Mouse (Mus musculus): ENCODE measurements around the gene Dnajc14. TPM values are rescaled to one million over a fixed set of nuclear protein-coding genes. Genes with fewer than 3 reads are reported as not detected.

Gene Dnajc14
- polyA plus RNA-seq, 1 experiment: 41.3 TPM

- H3K27me3 ChIP-seq (ENCODE audit: control insufficient read depth, insufficient read depth, low read length, poor library complexity, severe bottlenecking): no peaks in the 10 kb centered on the region
- no peak within 1 kb of the TSS for H3K27ac ChIP-seq (ENCODE audit: insufficient read depth, low read length)
- TF ChIP-seq CTCF (IDR thresholded peaks at IDR 0.05; ENCODE audit: low read depth, low read length): no peak
- TF ChIP-seq POLR2A (IDR thresholded peaks at IDR 0.05; ENCODE audit: insufficient read depth, low read length): no peak
- TF ChIP-seq EP300 (IDR thresholded peaks at IDR 0.05; ENCODE audit: insufficient read depth, low read depth, low read length): no peak
- no peak within 1 kb of the TSS for H3K4me3 ChIP-seq (ENCODE audit: low read depth, low read length)
- no peak within 1 kb of the TSS for H3K9ac ChIP-seq (ENCODE audit: low read depth, poor library complexity, severe bottlenecking)
- peaks cover 2% of the 10 kb centered on the region for H3K4me1 ChIP-seq (ENCODE audit: control insufficient read depth, insufficient read depth, low read length)
- no peaks in the 10 kb centered on the region for H3K9me3 ChIP-seq (replicated peaks; ENCODE audit: control insufficient read depth, insufficient read depth, low read length, poor library complexity, severe bottlenecking)
- H3K36me3 ChIP-seq (ENCODE audit: control insufficient read depth, insufficient read depth, low read length, poor library complexity, severe bottlenecking): no peaks in the 10 kb centered on the region
Measured at GRCm38 (mm10) chr10:128790398-128791124, 13.3 kb upstream of the Dnajc14 start, which contains the start of gene Mmp19. TSS of gene Mmp19 (plus strand) at chr10:128790910.

GRCm38 (mm10) chr10:128792041-128792440 is 11.8 kb upstream of the Dnajc14 start:
- no peak overlapping the region for H3K9ac ChIP-seq (ENCODE audit: low read depth, poor library complexity, severe bottlenecking)
- TF ChIP-seq POLR2A (IDR thresholded peaks at IDR 0.05; ENCODE audit: insufficient read depth, low read length): no peak
- TF ChIP-seq CTCF (IDR thresholded peaks at IDR 0.05; ENCODE audit: low read depth, low read length): no peak
- no peak for TF ChIP-seq EP300 (IDR thresholded peaks at IDR 0.05; ENCODE audit: insufficient read depth, low read depth, low read length)
- H3K27ac ChIP-seq (ENCODE audit: insufficient read depth, low read length): no peak overlapping the region
- H3K4me3 ChIP-seq (ENCODE audit: low read depth, low read length): no peak overlapping the region
- H3K27me3 ChIP-seq (ENCODE audit: control insufficient read depth, insufficient read depth, low read length, poor library complexity, severe bottlenecking): no peaks in the 10 kb centered on the region
- H3K36me3 ChIP-seq (ENCODE audit: control insufficient read depth, insufficient read depth, low read length, poor library complexity, severe bottlenecking): no peaks in the 10 kb centered on the region
- no peaks in the 10 kb centered on the region for H3K9me3 ChIP-seq (replicated peaks; ENCODE audit: control insufficient read depth, insufficient read depth, low read length, poor library complexity, severe bottlenecking)
- H3K4me1 ChIP-seq (ENCODE audit: control insufficient read depth, insufficient read depth, low read length): peaks cover 2% of the 10 kb centered on the region

- TF ChIP-seq POLR2A (IDR thresholded peaks at IDR 0.05; ENCODE audit: insufficient read depth, low read length): no peak
- TF ChIP-seq EP300 (IDR thresholded peaks at IDR 0.05; ENCODE audit: insufficient read depth, low read depth, low read length): no peak
- H3K9ac ChIP-seq (ENCODE audit: low read depth, poor library complexity, severe bottlenecking): no peak overlapping the region
- no peaks in the 10 kb centered on the region for H3K36me3 ChIP-seq (ENCODE audit: control insufficient read depth, insufficient read depth, low read length, poor library complexity, severe bottlenecking)
- no peaks in the 10 kb centered on the region for H3K9me3 ChIP-seq (replicated peaks; ENCODE audit: control insufficient read depth, insufficient read depth, low read length, poor library complexity, severe bottlenecking)
- H3K4me3 ChIP-seq (ENCODE audit: low read depth, low read length): no peak overlapping the region
- no peak overlapping the region for H3K27ac ChIP-seq (ENCODE audit: insufficient read depth, low read length)
- no peaks in the 10 kb centered on the region for H3K27me3 ChIP-seq (ENCODE audit: control insufficient read depth, insufficient read depth, low read length, poor library complexity, severe bottlenecking)
- peaks cover 2% of the 10 kb centered on the region for H3K4me1 ChIP-seq (ENCODE audit: control insufficient read depth, insufficient read depth, low read length)
Measured at GRCm38 (mm10) chr10:128793258-128793657, 10.6 kb upstream of the Dnajc14 start.

- peaks cover 2% of the 10 kb centered on the region for H3K4me1 ChIP-seq (ENCODE audit: control insufficient read depth, insufficient read depth, low read length)
- H3K36me3 ChIP-seq (ENCODE audit: control insufficient read depth, insufficient read depth, low read length, poor library complexity, severe bottlenecking): no peaks in the 10 kb centered on the region
- no peak overlapping the region; the same call in 1 of the 2 replicates for H3K4me3 ChIP-seq (ENCODE audit: low read depth, low read length)
- H3K27me3 ChIP-seq (ENCODE audit: control insufficient read depth, insufficient read depth, low read length, poor library complexity, severe bottlenecking): no peaks in the 10 kb centered on the region
- TF ChIP-seq POLR2A (IDR thresholded peaks at IDR 0.05; ENCODE audit: insufficient read depth, low read length): no peak
- no peak for TF ChIP-seq CTCF (IDR thresholded peaks at IDR 0.05; ENCODE audit: low read depth, low read length)
- TF ChIP-seq EP300 (IDR thresholded peaks at IDR 0.05; ENCODE audit: insufficient read depth, low read depth, low read length): no peak
- H3K27ac ChIP-seq (ENCODE audit: insufficient read depth, low read length): no peak overlapping the region
- no peak overlapping the region for H3K9ac ChIP-seq (ENCODE audit: low read depth, poor library complexity, severe bottlenecking)
- no peaks in the 10 kb centered on the region for H3K9me3 ChIP-seq (replicated peaks; ENCODE audit: control insufficient read depth, insufficient read depth, low read length, poor library complexity, severe bottlenecking)
Measured at GRCm38 (mm10) chr10:128794391-128794790, 9.5 kb upstream of the Dnajc14 start.

- Histone ChIP-seq H3K4me3 (ENCODE audit: low read depth, low read length) (no peak overlapping the region), H3K36me3 (ENCODE audit: control insufficient read depth, insufficient read depth, low read length, poor library complexity, severe bottlenecking) (no peaks in the 10 kb centered on the region), H3K4me1 (ENCODE audit: control insufficient read depth, insufficient read depth, low read length) (peaks cover 2% of the 10 kb centered on the region), H3K27ac (ENCODE audit: insufficient read depth, low read length) (no peak overlapping the region), H3K27me3 (ENCODE audit: control insufficient read depth, insufficient read depth, low read length, poor library complexity, severe bottlenecking) (no peaks in the 10 kb centered on the region), H3K9ac (ENCODE audit: low read depth, poor library complexity, severe bottlenecking) (no peak overlapping the region), H3K9me3 (replicated peaks; ENCODE audit: control insufficient read depth, insufficient read depth, low read length, poor library complexity, severe bottlenecking) (no peaks in the 10 kb centered on the region)
- TF ChIP-seq EP300 (IDR thresholded peaks at IDR 0.05; ENCODE audit: insufficient read depth, low read depth, low read length) (no peak), POLR2A (IDR thresholded peaks at IDR 0.05; ENCODE audit: insufficient read depth, low read length) (no peak), CTCF (IDR thresholded peaks at IDR 0.05; ENCODE audit: low read depth, low read length) (no peak)
Measured at GRCm38 (mm10) chr10:128795581-128795980, 8.3 kb upstream of the Dnajc14 start.

- no peaks in the 10 kb centered on the region for H3K36me3 ChIP-seq (ENCODE audit: control insufficient read depth, insufficient read depth, low read length, poor library complexity, severe bottlenecking)
- no peaks in the 10 kb centered on the region for H3K9me3 ChIP-seq (replicated peaks; ENCODE audit: control insufficient read depth, insufficient read depth, low read length, poor library complexity, severe bottlenecking)
- TF ChIP-seq POLR2A (IDR thresholded peaks at IDR 0.05; ENCODE audit: insufficient read depth, low read length): no peak
- TF ChIP-seq EP300 (IDR thresholded peaks at IDR 0.05; ENCODE audit: insufficient read depth, low read depth, low read length): no peak
- no peak for TF ChIP-seq CTCF (IDR thresholded peaks at IDR 0.05; ENCODE audit: low read depth, low read length)
- peaks cover 2% of the 10 kb centered on the region for H3K4me1 ChIP-seq (ENCODE audit: control insufficient read depth, insufficient read depth, low read length)
- H3K9ac ChIP-seq (ENCODE audit: low read depth, poor library complexity, severe bottlenecking): no peak overlapping the region
- H3K27me3 ChIP-seq (ENCODE audit: control insufficient read depth, insufficient read depth, low read length, poor library complexity, severe bottlenecking): no peaks in the 10 kb centered on the region
- H3K27ac ChIP-seq (ENCODE audit: insufficient read depth, low read length): no peak overlapping the region
- H3K4me3 ChIP-seq (ENCODE audit: low read depth, low read length): no peak overlapping the region
Measured at GRCm38 (mm10) chr10:128798676-128799075, 5.2 kb upstream of the Dnajc14 start.
